Mouse (Mus musculus): ENCODE results near the gene Rab4a. TPM values are rescaled to one million over a fixed set of nuclear protein-coding genes. Genes with fewer than 3 reads are reported as not detected.

Rab4a gene
- polyA plus RNA-seq, 1 experiment from 2014 or later = 71.4 TPM

GRCm38 (mm10) chr8:123766516-123766915, 39.3 kb upstream of the Rab4a start:
- 88% methylated on average over 4 of the region's 4 CpGs for WGBS
- no peak overlapping the region for H3K4me3 ChIP-seq (ENCODE audit: low read depth, low read length)
- H3K27ac ChIP-seq (ENCODE audit: low read depth, low read length) = no peak overlapping the region
- no peaks in the 10 kb centered on the region for H3K27me3 ChIP-seq (ENCODE audit: control insufficient read depth, insufficient read depth, low read length)
- no peak overlapping the region for H3K4me2 ChIP-seq (ENCODE audit: low read depth)
- no peaks in the 10 kb centered on the region for H3K36me3 ChIP-seq (ENCODE audit: control insufficient read depth, insufficient read depth, low read length)
- H3K9ac ChIP-seq (ENCODE audit: low read length) = no peak overlapping the region
- ATAC-seq (ENCODE audit: insufficient read depth, low FRiP score, low TSS enrichment) (no peak), DNase-seq (ENCODE audit: low spot score) (no peak)
- H3K9me3 ChIP-seq (ENCODE audit: control insufficient read depth, low read length) = no peaks in the 10 kb centered on the region
- peaks cover under 1% of the 10 kb centered on the region; the same call in 1 of the 2 replicates for H3K4me1 ChIP-seq (ENCODE audit: control insufficient read depth, insufficient read depth, low read length)

GRCm38 (mm10) chr8:123767874-123768273, 37.9 kb upstream of the Rab4a start:
- H3K4me3 ChIP-seq (ENCODE audit: low read depth, low read length) = no peak overlapping the region
- no peaks in the 10 kb centered on the region for H3K36me3 ChIP-seq (ENCODE audit: control insufficient read depth, insufficient read depth, low read length)
- H3K27ac ChIP-seq (ENCODE audit: low read depth, low read length) = no peak overlapping the region
- ATAC-seq (ENCODE audit: insufficient read depth, low FRiP score, low TSS enrichment) (no peak), DNase-seq (ENCODE audit: low spot score) (no peak)
- no peaks in the 10 kb centered on the region for H3K4me1 ChIP-seq (ENCODE audit: control insufficient read depth, insufficient read depth, low read length)
- H3K9ac ChIP-seq (ENCODE audit: low read length) = no peak overlapping the region
- no peaks in the 10 kb centered on the region for H3K9me3 ChIP-seq (ENCODE audit: control insufficient read depth, low read length)
- H3K4me2 ChIP-seq (ENCODE audit: low read depth) = no peak overlapping the region
- WGBS = 79% methylated on average over 8 of the region's 8 CpGs
- no peaks in the 10 kb centered on the region for H3K27me3 ChIP-seq (ENCODE audit: control insufficient read depth, insufficient read depth, low read length)

- Histone ChIP-seq H3K4me3 (ENCODE audit: low read depth, low read length) (no peak overlapping the region), H3K36me3 (ENCODE audit: control insufficient read depth, insufficient read depth, low read length) (no peaks in the 10 kb centered on the region), H3K27ac (ENCODE audit: low read depth, low read length) (no peak overlapping the region), H3K9ac (ENCODE audit: low read length) (no peak overlapping the region), H3K4me2 (ENCODE audit: low read depth) (no peak overlapping the region), H3K27me3 (ENCODE audit: control insufficient read depth, insufficient read depth, low read length) (no peaks in the 10 kb centered on the region), H3K9me3 (ENCODE audit: control insufficient read depth, low read length) (no peaks in the 10 kb centered on the region), H3K4me1 (ENCODE audit: control insufficient read depth, insufficient read depth, low read length) (no peaks in the 10 kb centered on the region)
- DNase-seq (ENCODE audit: low spot score) (peak; percentile 75), ATAC-seq (ENCODE audit: insufficient read depth, low FRiP score, low TSS enrichment) (no peak)
- 65% methylated on average over 16 of the region's 16 CpGs for WGBS
Measured at GRCm38 (mm10) chr8:123768492-123769356, 37.1 kb upstream of the Rab4a start.

- H3K36me3 ChIP-seq (ENCODE audit: control insufficient read depth, insufficient read depth, low read length) = no peaks in the 10 kb centered on the region
- H3K9me3 ChIP-seq (ENCODE audit: control insufficient read depth, low read length) = no peaks in the 10 kb centered on the region
- H3K27me3 ChIP-seq (ENCODE audit: control insufficient read depth, insufficient read depth, low read length) = no peaks in the 10 kb centered on the region
- no peaks in the 10 kb centered on the region for H3K4me1 ChIP-seq (ENCODE audit: control insufficient read depth, insufficient read depth, low read length)
- H3K4me3 ChIP-seq (ENCODE audit: low read depth, low read length) = no peak overlapping the region
- no peak overlapping the region for H3K9ac ChIP-seq (ENCODE audit: low read length)
- H3K4me2 ChIP-seq (ENCODE audit: low read depth) = no peak overlapping the region
- WGBS = 73% methylated on average over 12 of the region's 12 CpGs
- H3K27ac ChIP-seq (ENCODE audit: low read depth, low read length) = no peak overlapping the region
- no peak for ATAC-seq (ENCODE audit: insufficient read depth, low FRiP score, low TSS enrichment)
- DNase-seq (ENCODE audit: low spot score) = no peak
Measured at GRCm38 (mm10) chr8:123773468-123773867, 32.3 kb upstream of the Rab4a start.

GRCm38 (mm10) chr8:123774491-123774890, 31.3 kb upstream of the Rab4a start:
- Histone ChIP-seq H3K36me3 (ENCODE audit: control insufficient read depth, insufficient read depth, low read length) (no peaks in the 10 kb centered on the region), H3K9ac (ENCODE audit: low read length) (no peak overlapping the region), H3K9me3 (ENCODE audit: control insufficient read depth, low read length) (no peaks in the 10 kb centered on the region), H3K27me3 (ENCODE audit: control insufficient read depth, insufficient read depth, low read length) (no peaks in the 10 kb centered on the region), H3K4me2 (ENCODE audit: low read depth) (no peak overlapping the region), H3K4me3 (ENCODE audit: low read depth, low read length) (no peak overlapping the region), H3K4me1 (ENCODE audit: control insufficient read depth, insufficient read depth, low read length) (no peaks in the 10 kb centered on the region), H3K27ac (ENCODE audit: low read depth, low read length) (no peak overlapping the region)
- ATAC-seq (ENCODE audit: insufficient read depth, low FRiP score, low TSS enrichment) (no peak), DNase-seq (ENCODE audit: low spot score) (no peak)
- 95% methylated on average over 1 of the region's 1 CpGs for WGBS

GRCm38 (mm10) chr8:123777319-123777718, 28.5 kb upstream of the Rab4a start:
- H3K4me3 ChIP-seq (ENCODE audit: low read depth, low read length) = no peak overlapping the region
- H3K4me1 ChIP-seq (ENCODE audit: control insufficient read depth, insufficient read depth, low read length) = peaks cover 5% of the 10 kb centered on the region; the same call in 1 of the 2 replicates
- ATAC-seq (ENCODE audit: insufficient read depth, low FRiP score, low TSS enrichment) = no peak
- H3K9me3 ChIP-seq (ENCODE audit: control insufficient read depth, low read length) = no peaks in the 10 kb centered on the region
- H3K27me3 ChIP-seq (ENCODE audit: control insufficient read depth, insufficient read depth, low read length) = no peaks in the 10 kb centered on the region
- H3K27ac ChIP-seq (ENCODE audit: low read depth, low read length) = no peak overlapping the region
- 57% methylated on average over 7 of the region's 7 CpGs for WGBS
- DNase-seq (ENCODE audit: low spot score) = no peak
- H3K36me3 ChIP-seq (ENCODE audit: control insufficient read depth, insufficient read depth, low read length) = no peaks in the 10 kb centered on the region
- no peak overlapping the region for H3K4me2 ChIP-seq (ENCODE audit: low read depth)
- no peak overlapping the region for H3K9ac ChIP-seq (ENCODE audit: low read length)

GRCm38 (mm10) chr8:123780471-123780870, 25.3 kb upstream of the Rab4a start:
- Histone ChIP-seq H3K36me3 (ENCODE audit: control insufficient read depth, insufficient read depth, low read length) (no peaks in the 10 kb centered on the region), H3K9me3 (ENCODE audit: control insufficient read depth, low read length) (no peaks in the 10 kb centered on the region), H3K9ac (ENCODE audit: low read length) (no peak overlapping the region), H3K4me3 (ENCODE audit: low read depth, low read length) (no peak overlapping the region), H3K4me1 (ENCODE audit: control insufficient read depth, insufficient read depth, low read length) (peaks cover 5% of the 10 kb centered on the region; the same call in 1 of the 2 replicates), H3K27ac (ENCODE audit: low read depth, low read length) (no peak overlapping the region), H3K4me2 (ENCODE audit: low read depth) (no peak overlapping the region), H3K27me3 (ENCODE audit: control insufficient read depth, insufficient read depth, low read length) (no peaks in the 10 kb centered on the region)
- DNase-seq (ENCODE audit: low spot score) (no peak), ATAC-seq (ENCODE audit: insufficient read depth, low FRiP score, low TSS enrichment) (no peak)
- 74% methylated on average over 3 of the region's 3 CpGs for WGBS

GRCm38 (mm10) chr8:123781256-123781655, 24.5 kb upstream of the Rab4a start:
- H3K4me3 ChIP-seq (ENCODE audit: low read depth, low read length) = no peak overlapping the region
- no peak overlapping the region for H3K9ac ChIP-seq (ENCODE audit: low read length)
- no peak overlapping the region for H3K4me2 ChIP-seq (ENCODE audit: low read depth)
- DNase-seq (ENCODE audit: low spot score) (peak; percentile 34), ATAC-seq (ENCODE audit: insufficient read depth, low FRiP score, low TSS enrichment) (no peak)
- no peaks in the 10 kb centered on the region for H3K9me3 ChIP-seq (ENCODE audit: control insufficient read depth, low read length)
- peaks cover 5% of the 10 kb centered on the region; the same call in 1 of the 2 replicates for H3K4me1 ChIP-seq (ENCODE audit: control insufficient read depth, insufficient read depth, low read length)
- no peak overlapping the region for H3K27ac ChIP-seq (ENCODE audit: low read depth, low read length)
- WGBS = 42% methylated on average over 8 of the region's 8 CpGs
- H3K27me3 ChIP-seq (ENCODE audit: control insufficient read depth, insufficient read depth, low read length) = no peaks in the 10 kb centered on the region
- H3K36me3 ChIP-seq (ENCODE audit: control insufficient read depth, insufficient read depth, low read length) = no peaks in the 10 kb centered on the region

All from neural tube, embryonic 11.5 days (tissue).